Mouse (Mus musculus): ENCODE results near the gene Bag6.

DNA sequence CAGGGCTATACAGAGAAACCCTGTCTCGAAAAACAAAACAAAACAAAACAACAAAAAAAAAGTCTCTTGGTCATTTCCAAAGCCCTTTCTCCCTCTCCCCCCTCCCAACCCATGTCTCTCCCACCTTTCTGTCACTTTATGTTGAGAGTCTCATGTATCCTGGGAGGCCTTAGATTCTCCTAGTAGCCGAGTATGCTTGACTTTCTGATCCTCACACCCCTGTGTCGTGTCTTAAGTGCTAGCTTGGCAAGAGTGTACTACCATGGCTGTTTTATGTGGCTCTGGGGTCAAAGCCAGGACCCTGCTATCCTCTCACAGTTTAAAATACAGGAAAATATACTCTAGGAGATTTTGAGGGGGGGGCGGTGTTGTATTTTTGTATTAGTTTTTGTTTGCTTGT, 52.4 kb downstream of the Bag6 start:
- no peak for TF ChIP-seq CTCF (IDR thresholded peaks at IDR 0.05; ENCODE audit: control insufficient read depth, insufficient read depth, insufficient read length)
- no peak for TF ChIP-seq CEBPB (IDR thresholded peaks at IDR 0.05; ENCODE audit: low read depth)
- no peak for TF ChIP-seq USF1 (IDR thresholded peaks at IDR 0.05; ENCODE audit: low read depth)
